Mouse (Mus musculus): ENCODE data around the gene Nfix. TPM values are rescaled to one million over a fixed set of nuclear protein-coding genes. Genes with fewer than 3 reads are reported as not detected.

Gene Nfix
- polyA plus RNA-seq, 1 experiment: 46.8 TPM

GRCm38 (mm10) chr8:84809109-84809940, 9.2 kb upstream of the Nfix start:
- TF ChIP-seq POLR2A (IDR thresholded peaks at IDR 0.05; ENCODE audit: borderline replicate concordance, extremely low read depth, insufficient read depth, insufficient read length, poor library complexity, severe bottlenecking) (no peak), CTCF (IDR thresholded peaks at IDR 0.05; ENCODE audit: borderline replicate concordance, extremely low read depth, insufficient read depth, insufficient read length) (no peak)
- DNase-seq (ENCODE audit: low read depth): peak; percentile 85

GRCm38 (mm10) chr8:84806031-84806430, 5.9 kb upstream of the Nfix start:
- no peak for DNase-seq (ENCODE audit: low read depth)
- TF ChIP-seq POLR2A (IDR thresholded peaks at IDR 0.05; ENCODE audit: borderline replicate concordance, extremely low read depth, insufficient read depth, insufficient read length, poor library complexity, severe bottlenecking) (no peak), CTCF (IDR thresholded peaks at IDR 0.05; ENCODE audit: borderline replicate concordance, extremely low read depth, insufficient read depth, insufficient read length) (no peak)

GRCm38 (mm10) chr8:84799136-84799931, 810 bp downstream of the Nfix start:
- peak; percentile 74 for DNase-seq (ENCODE audit: low read depth)
- 0 out of 2 replicates have a peak, but pooled peaks have one; percentile 3 for TF ChIP-seq POLR2A (IDR thresholded peaks at IDR 0.05; ENCODE audit: borderline replicate concordance, extremely low read depth, insufficient read depth, insufficient read length, poor library complexity, severe bottlenecking)
- TF ChIP-seq CTCF (IDR thresholded peaks at IDR 0.05; ENCODE audit: borderline replicate concordance, extremely low read depth, insufficient read depth, insufficient read length): no peak

- DNase-seq (ENCODE audit: low read depth): peak; percentile 35
- TF ChIP-seq CTCF (IDR thresholded peaks at IDR 0.05; ENCODE audit: borderline replicate concordance, extremely low read depth, insufficient read depth, insufficient read length) (no peak), POLR2A (IDR thresholded peaks at IDR 0.05; ENCODE audit: borderline replicate concordance, extremely low read depth, insufficient read depth, insufficient read length, poor library complexity, severe bottlenecking) (no peak)
Observed at GRCm38 (mm10) chr8:84798446-84799135, 1.6 kb downstream of the Nfix start.

GRCm38 (mm10) chr8:84797971-84798370, 2.2 kb downstream of the Nfix start:
- DNase-seq (ENCODE audit: low read depth): peak; percentile 82
- TF ChIP-seq CTCF (IDR thresholded peaks at IDR 0.05; ENCODE audit: borderline replicate concordance, extremely low read depth, insufficient read depth, insufficient read length): no peak
- TF ChIP-seq POLR2A (IDR thresholded peaks at IDR 0.05; ENCODE audit: borderline replicate concordance, extremely low read depth, insufficient read depth, insufficient read length, poor library complexity, severe bottlenecking): no peak

GRCm38 (mm10) chr8:84797256-84797797, 2.8 kb downstream of the Nfix start:
- TF ChIP-seq CTCF (IDR thresholded peaks at IDR 0.05; ENCODE audit: borderline replicate concordance, extremely low read depth, insufficient read depth, insufficient read length) (no peak), POLR2A (IDR thresholded peaks at IDR 0.05; ENCODE audit: borderline replicate concordance, extremely low read depth, insufficient read depth, insufficient read length, poor library complexity, severe bottlenecking) (no peak)
- DNase-seq (ENCODE audit: low read depth): no peak

GRCm38 (mm10) chr8:84794486-84794885, 5.7 kb downstream of the Nfix start:
- no peak for TF ChIP-seq CTCF (IDR thresholded peaks at IDR 0.05; ENCODE audit: borderline replicate concordance, extremely low read depth, insufficient read depth, insufficient read length)
- no peak for TF ChIP-seq POLR2A (IDR thresholded peaks at IDR 0.05; ENCODE audit: borderline replicate concordance, extremely low read depth, insufficient read depth, insufficient read length, poor library complexity, severe bottlenecking)
- DNase-seq (ENCODE audit: low read depth): peak; percentile 61

GRCm38 (mm10) chr8:84793791-84794485, 6.2 kb downstream of the Nfix start:
- DNase-seq (ENCODE audit: low read depth): peak; percentile 97
- TF ChIP-seq POLR2A (IDR thresholded peaks at IDR 0.05; ENCODE audit: borderline replicate concordance, extremely low read depth, insufficient read depth, insufficient read length, poor library complexity, severe bottlenecking) (no peak), CTCF (IDR thresholded peaks at IDR 0.05; ENCODE audit: borderline replicate concordance, extremely low read depth, insufficient read depth, insufficient read length) (no peak)

- no peak for TF ChIP-seq CTCF (IDR thresholded peaks at IDR 0.05; ENCODE audit: borderline replicate concordance, extremely low read depth, insufficient read depth, insufficient read length)
- no peak for TF ChIP-seq POLR2A (IDR thresholded peaks at IDR 0.05; ENCODE audit: borderline replicate concordance, extremely low read depth, insufficient read depth, insufficient read length, poor library complexity, severe bottlenecking)
- DNase-seq (ENCODE audit: low read depth): peak; percentile 46
Observed at GRCm38 (mm10) chr8:84793134-84793533, 7.0 kb downstream of the Nfix start.

- TF ChIP-seq CTCF (IDR thresholded peaks at IDR 0.05; ENCODE audit: borderline replicate concordance, extremely low read depth, insufficient read depth, insufficient read length) (no peak), POLR2A (IDR thresholded peaks at IDR 0.05; ENCODE audit: borderline replicate concordance, extremely low read depth, insufficient read depth, insufficient read length, poor library complexity, severe bottlenecking) (no peak)
- DNase-seq (ENCODE audit: low read depth): no peak
Observed at GRCm38 (mm10) chr8:84792429-84792947, 7.7 kb downstream of the Nfix start.

Data from brain, embryonic 14.5 days (tissue).